Mouse (Mus musculus): ENCODE measurements around the gene Kcne1.

The Kcne1 gene

DNA sequence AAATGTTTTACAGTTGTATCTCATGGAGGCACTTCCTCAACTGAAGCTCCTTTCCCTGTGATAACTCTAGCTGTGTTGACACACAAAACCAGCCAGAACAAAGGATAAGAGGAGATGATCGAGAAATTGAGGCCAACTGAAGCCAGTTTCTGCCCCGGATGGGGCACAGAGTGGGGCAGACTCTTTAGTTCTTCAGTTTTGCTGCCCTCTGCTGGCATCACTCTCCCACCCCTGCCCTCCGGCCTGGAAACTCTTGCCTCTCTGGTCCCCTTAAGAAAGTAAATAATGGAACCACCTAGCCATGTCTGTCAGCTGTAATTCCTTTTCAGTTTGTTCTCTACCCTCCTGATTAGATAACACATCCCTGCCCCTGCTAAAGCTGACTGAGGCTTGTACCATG is 51.3 kb downstream of the Kcne1 start:
- no peak for DNase-seq (ENCODE audit: low read depth)

DNA sequence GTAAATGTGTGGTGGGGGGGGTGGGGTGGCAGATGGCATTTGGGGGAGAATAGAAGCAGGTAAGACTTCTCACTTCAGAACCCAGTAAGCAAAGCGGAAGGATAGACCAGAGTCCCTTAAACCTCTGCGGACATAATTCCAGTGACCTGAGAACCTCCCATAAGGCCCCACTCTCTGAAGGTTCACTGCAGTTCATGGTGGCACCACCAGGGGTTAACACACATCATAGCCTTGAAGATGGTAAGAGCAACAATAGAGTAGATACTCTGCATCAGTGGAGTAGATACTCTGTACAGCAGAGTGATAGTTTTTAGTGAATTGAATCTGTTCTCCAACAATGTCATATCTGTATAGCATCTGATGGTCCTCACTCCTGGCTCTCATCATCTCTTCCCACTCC is 53.7 kb downstream of the Kcne1 start:
- DNase-seq (ENCODE audit: low read depth), result no peak

- DNase-seq (ENCODE audit: low read depth), result no peak
Measured at GRCm38 (mm10) chr16:92302506-92302905, 56.8 kb downstream of the Kcne1 start.

DNA sequence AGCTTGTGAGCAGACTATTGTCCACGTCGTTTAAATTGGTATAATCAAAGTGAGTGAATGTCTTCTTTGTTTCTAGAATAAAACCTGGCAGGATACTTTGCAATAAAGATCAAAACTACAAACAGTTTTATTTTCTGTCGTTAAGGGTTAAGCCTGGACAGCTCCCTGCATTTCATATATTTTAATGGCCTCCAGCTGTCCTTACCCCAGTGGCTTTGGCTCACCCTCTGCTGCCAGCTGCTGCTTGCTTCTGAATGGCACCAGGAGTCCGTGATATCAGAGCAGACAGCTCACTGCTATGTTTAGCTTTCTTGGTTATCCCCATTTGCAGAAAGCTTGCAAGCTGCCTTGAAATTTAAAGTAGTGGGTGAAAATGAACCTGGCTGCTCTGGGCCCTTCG is 57.3 kb downstream of the Kcne1 start:
- no peak for DNase-seq (ENCODE audit: low read depth)

DNA sequence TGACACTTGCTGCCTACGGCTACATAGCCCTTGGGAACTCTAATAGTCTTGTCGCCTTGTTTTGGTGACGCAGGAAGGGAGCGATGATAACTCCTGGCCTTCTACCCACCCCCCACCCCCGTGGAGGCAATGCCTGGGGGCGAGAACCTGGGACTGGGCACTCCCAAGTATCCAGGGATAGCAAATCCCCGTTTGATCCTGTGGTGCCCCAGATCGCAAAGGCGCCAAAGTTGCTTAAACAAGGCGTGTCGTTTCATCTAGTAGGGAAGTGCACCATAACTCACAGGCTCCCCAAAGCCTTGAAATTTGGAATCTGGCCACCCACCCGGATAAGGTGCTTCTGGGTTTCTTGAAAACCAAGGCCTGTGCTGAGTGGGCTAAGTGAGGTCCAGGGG is 57.9 kb downstream of the Kcne1 start:
- no peak for DNase-seq (ENCODE audit: low read depth)

DNA sequence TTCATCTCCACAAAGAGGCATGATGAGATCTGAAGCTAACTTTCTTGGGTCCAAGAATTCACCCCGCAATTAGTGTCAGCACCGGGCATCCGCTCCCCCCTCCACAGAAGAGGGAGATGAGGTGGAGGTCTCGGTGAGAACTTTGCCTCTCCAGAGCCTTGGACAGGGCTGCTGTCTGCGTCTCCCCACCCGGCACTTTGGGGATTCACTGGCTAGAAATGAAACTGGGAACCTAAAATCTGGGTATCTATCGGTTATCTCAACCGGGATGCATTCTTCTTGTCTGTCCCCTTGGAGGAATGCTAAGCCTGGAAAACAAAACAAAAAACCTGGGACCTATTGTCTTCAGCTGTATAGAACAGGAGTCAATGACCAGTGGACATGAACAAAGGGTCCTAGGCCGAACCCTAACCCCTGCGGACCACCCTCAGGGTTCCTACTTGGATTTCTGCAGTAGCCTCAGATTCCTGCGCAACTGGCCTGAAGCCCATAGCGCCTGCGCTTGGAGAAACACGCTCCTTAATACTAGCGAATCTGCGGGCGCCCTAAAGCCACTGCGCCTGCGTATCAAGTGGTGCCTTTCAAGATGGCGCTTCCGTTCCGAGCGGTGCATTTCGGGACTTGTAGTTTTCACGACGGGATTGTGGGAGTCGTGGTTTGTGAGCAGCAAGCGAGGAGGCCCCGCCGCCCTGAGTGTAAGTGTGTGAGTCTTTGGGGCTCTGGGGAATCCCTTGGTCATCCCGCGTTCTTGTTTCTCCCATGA is 58.4 kb downstream of the Kcne1 start, which contains the start of gene Smim11:
Gene Smim11, plus strand, starts transcription at position 638 of the 763 bp plus-strand sequence.
- DNase-seq (ENCODE audit: low read depth), result peak; percentile 98

Data from c-Kit-positive CD71-positive TER-119-negative erythroid progenitor cells, embryonic 14.5 days (primary cell).